Comparison of ENCODE assay signal across 8 mouse cellular contexts in genomic region chr8:83652744-83653661, GRCm38 (mm10). TPM values are rescaled to one million over a fixed set of nuclear protein-coding genes. Genes with fewer than 3 reads are reported as not detected.
DNase-seq lines count a peak whose midpoint lies in the region; ATAC-seq and TF ChIP-seq lines count a peak whose summit lies in the region.

No protein-coding gene starts in this region.

- H3K9me3 ChIP-seq in E14TG2a.4 (ENCODE audit: low read length): peaks cover 4% of the 10 kb centered on the region
- no peaks in the 10 kb centered on the region for H3K9me3 ChIP-seq in embryonic facial prominence, embryonic 11.5 days (replicated peaks; ENCODE audit: control insufficient read depth, low read length)
- H3K9me3 ChIP-seq in hindbrain, embryonic 16.5 days (ENCODE audit: control insufficient read depth, low read length): no peaks in the 10 kb centered on the region

- peak overlapping the region; percentile 83 for H3K9ac ChIP-seq in embryonic facial prominence, embryonic 11.5 days (replicated peaks; ENCODE audit: low read length)
- peak overlapping the region; percentile 89 for H3K9ac ChIP-seq in hindbrain, embryonic 16.5 days (ENCODE audit: low read depth, low read length)

- peak overlapping the region; percentile 74 for H3K27ac ChIP-seq in embryonic facial prominence, embryonic 11.5 days (replicated peaks; ENCODE audit: low read depth, low read length)
- peak overlapping the region; percentile 73 for H3K27ac ChIP-seq in hindbrain, embryonic 16.5 days (ENCODE audit: low read depth, low read length)

- DNase-seq in heart, adult 11 months: peak; percentile 96
- no peak for DNase-seq in heart, adult 8-10 months (ENCODE audit: low spot score)
- DNase-seq in embryonic facial prominence, embryonic 11.5 days (ENCODE audit: low spot score): peak; percentile 43
- DNase-seq in lung, postnatal 10 days: peak; percentile 59
- DNase-seq in testis, postnatal 10 days (ENCODE audit: low spot score): peak; percentile 57
- DNase-seq in gastrocnemius, adult 18-20 months (ENCODE audit: low spot score): no peak

- TF ChIP-seq CTCF in E14TG2a.4 (conservative IDR thresholded peaks at IDR 0.05; ENCODE audit: low read length): no peak

- no peaks in the 10 kb centered on the region for H3K27me3 ChIP-seq in E14TG2a.4 (ENCODE audit: insufficient read depth, low read length)
- H3K27me3 ChIP-seq in embryonic facial prominence, embryonic 11.5 days (ENCODE audit: control insufficient read depth, insufficient read depth, low read length): no peaks in the 10 kb centered on the region
- no peaks in the 10 kb centered on the region for H3K27me3 ChIP-seq in hindbrain, embryonic 16.5 days (replicated peaks; ENCODE audit: control insufficient read depth, insufficient read depth, low read length)

- ATAC-seq in embryonic facial prominence, embryonic 11.5 days (replicated peaks; ENCODE audit: insufficient number of reproducible peaks, low FRiP score, low TSS enrichment, low read depth): peak; percentile 34
- no peak; the same call in 1 of the 2 replicates for ATAC-seq in hindbrain, embryonic 16.5 days

- peak overlapping the region; percentile 95 for H3K4me3 ChIP-seq in E14TG2a.4 (replicated peaks; ENCODE audit: low read length)
- peak overlapping the region; percentile 86 for H3K4me3 ChIP-seq in embryonic facial prominence, embryonic 11.5 days (ENCODE audit: low read depth, low read length)
- H3K4me3 ChIP-seq in hindbrain, embryonic 16.5 days (ENCODE audit: low read length): peak overlapping the region; percentile 90

- peaks cover 51% of the 10 kb centered on the region for H3K4me1 ChIP-seq in E14TG2a.4 (replicated peaks; ENCODE audit: low read depth, low read length)
- peaks cover 9% of the 10 kb centered on the region for H3K4me1 ChIP-seq in embryonic facial prominence, embryonic 11.5 days (ENCODE audit: control insufficient read depth, insufficient read depth, low read length)
- H3K4me1 ChIP-seq in hindbrain, embryonic 16.5 days (ENCODE audit: control insufficient read depth, insufficient read depth, low read depth, low read length): peaks cover 17% of the 10 kb centered on the region

- peak overlapping the region; percentile 92 for H3K4me2 ChIP-seq in embryonic facial prominence, embryonic 11.5 days (ENCODE audit: low read depth, low read length)
- peak overlapping the region; percentile 80 for H3K4me2 ChIP-seq in hindbrain, embryonic 16.5 days (ENCODE audit: low read length)

- H3K36me3 ChIP-seq in E14TG2a.4 (ENCODE audit: insufficient read depth, low read length): peaks cover 31% of the 10 kb centered on the region
- no peaks in the 10 kb centered on the region; the same call in 1 of the 2 replicates for H3K36me3 ChIP-seq in embryonic facial prominence, embryonic 11.5 days (replicated peaks; ENCODE audit: control insufficient read depth, insufficient read depth, low read depth, low read length)
- no peaks in the 10 kb centered on the region for H3K36me3 ChIP-seq in hindbrain, embryonic 16.5 days (ENCODE audit: control insufficient read depth, insufficient read depth, low read length)

- WGBS in embryonic facial prominence, embryonic 11.5 days: under 1% methylated on average over 46 of the region's 46 CpGs
- WGBS in hindbrain, embryonic 16.5 days: 2% methylated on average over 41 of the region's 46 CpGs

RNA-seq across cellular contexts. Expression of gene Gipc1, which starts 0.5 kb away (rescaled TPM):
- 10 to 100 TPM; 21.4 to 25.1 (median 23.3) TPM for total RNA-seq in heart, adult 8-10 months (2022)
- polyA plus RNA-seq in embryonic facial prominence, embryonic 11.5 days (2014; fragmentation: Nextera tagmentation; extraction: Ambion mirVana): 169 and 177 TPM in 2 replicates
- polyA plus RNA-seq in hindbrain, embryonic 16.5 days (2015; fragmentation: Nextera tagmentation; extraction: Ambion mirVana): 135 TPM in 2 replicates
- 10 to 100 TPM; 16.6 to 16.9 TPM for total RNA-seq in gastrocnemius, adult 18-20 months (2021)

RNA-seq across cellular contexts. Expression of gene Ptger1, which starts 13.5 kb away (rescaled TPM):
- under 1 TPM; 0.17 to 0.57 (median 0.26) TPM for total RNA-seq in heart, adult 8-10 months (2022)
- 0.27 and 1.9 TPM in 2 replicates for polyA plus RNA-seq in embryonic facial prominence, embryonic 11.5 days (2014; fragmentation: Nextera tagmentation; extraction: Ambion mirVana)
- polyA plus RNA-seq in hindbrain, embryonic 16.5 days (2015; fragmentation: Nextera tagmentation; extraction: Ambion mirVana): 0.61 and 0.87 TPM in 2 replicates
- under 1 TPM in 1 of 2 experiments, not detected in 1; 0.09 TPM for total RNA-seq in gastrocnemius, adult 18-20 months (2021)

RNA-seq across cellular contexts. Expression of gene Dnajb1, which starts 45.0 kb away (rescaled TPM):
- total RNA-seq in heart, adult 8-10 months (2022): 10 to 100 TPM; 11.0 to 14.2 (median 12.6) TPM
- 54.4 and 61.4 TPM in 2 replicates for polyA plus RNA-seq in embryonic facial prominence, embryonic 11.5 days (2014; fragmentation: Nextera tagmentation; extraction: Ambion mirVana)
- 60.8 and 61.8 TPM in 2 replicates for polyA plus RNA-seq in hindbrain, embryonic 16.5 days (2015; fragmentation: Nextera tagmentation; extraction: Ambion mirVana)
- 10 to 100 TPM in 1 of 2 experiments, 1 to 10 TPM in 1; 5.9 to 16.7 TPM for total RNA-seq in gastrocnemius, adult 18-20 months (2021)

RNA-seq across cellular contexts. Expression of gene Tecr, which starts 45.2 kb away (rescaled TPM):
- 100 to 1,000 TPM; 539 to 688 (median 589) TPM for total RNA-seq in heart, adult 8-10 months (2022)
- polyA plus RNA-seq in embryonic facial prominence, embryonic 11.5 days (2014; fragmentation: Nextera tagmentation; extraction: Ambion mirVana): 667 and 692 TPM in 2 replicates
- polyA plus RNA-seq in hindbrain, embryonic 16.5 days (2015; fragmentation: Nextera tagmentation; extraction: Ambion mirVana): 1,512 and 1,598 TPM in 2 replicates
- total RNA-seq in gastrocnemius, adult 18-20 months (2021): 100 to 1,000 TPM; 512 to 541 TPM

RNA-seq across cellular contexts. Expression of gene Pkn1, which starts 46.0 kb away (rescaled TPM):
- total RNA-seq in heart, adult 8-10 months (2022): 10 to 100 TPM; 44.0 to 47.6 (median 46.6) TPM
- polyA plus RNA-seq in embryonic facial prominence, embryonic 11.5 days (2014; fragmentation: Nextera tagmentation; extraction: Ambion mirVana): 20.6 and 21.5 TPM in 2 replicates
- 21.2 and 24.6 TPM in 2 replicates for polyA plus RNA-seq in hindbrain, embryonic 16.5 days (2015; fragmentation: Nextera tagmentation; extraction: Ambion mirVana)
- total RNA-seq in gastrocnemius, adult 18-20 months (2021): 10 to 100 TPM; 23.0 to 24.3 TPM

Comparison
In these comparisons a context has a peak if more than half of its experiments do, and no peak if none do; other contexts are left out.
1. DNase-seq: peak in heart, adult 11 months (single experiment), embryonic facial prominence, embryonic 11.5 days (single experiment), lung, postnatal 10 days (single experiment) and testis, postnatal 10 days (single experiment); none in heart, adult 8-10 months (single experiment) and gastrocnemius, adult 18-20 months (single experiment).
2. Peak in every context shown above with its lines, with median percentiles within 50 percentile points of each other: H3K4me3 ChIP-seq.